Mouse (Mus musculus) inflammation-experienced regulatory T-cells, adult 6 months (primary cell): ENCODE data around the gene Prpf6. TPM values are rescaled to one million over a fixed set of nuclear protein-coding genes. Genes with fewer than 3 reads are reported as not detected.

Experiments
- ATAC-seq: one replicate; pipeline ENCODE4 v1.8.0; 2017
- polyA plus RNA-seq, 3 experiments: library from polyadenylated mRNA; unstranded; fragments of 100-300 nt; shearing (Covaris generic); gene quantifications; one replicate each; pipeline ENCODE4 v1.2.1; 2017

Gene Prpf6
- polyA plus RNA-seq, 3 experiments from 2014 or later = 57.4 to 96.0 (median 81.2) TPM

DNA sequence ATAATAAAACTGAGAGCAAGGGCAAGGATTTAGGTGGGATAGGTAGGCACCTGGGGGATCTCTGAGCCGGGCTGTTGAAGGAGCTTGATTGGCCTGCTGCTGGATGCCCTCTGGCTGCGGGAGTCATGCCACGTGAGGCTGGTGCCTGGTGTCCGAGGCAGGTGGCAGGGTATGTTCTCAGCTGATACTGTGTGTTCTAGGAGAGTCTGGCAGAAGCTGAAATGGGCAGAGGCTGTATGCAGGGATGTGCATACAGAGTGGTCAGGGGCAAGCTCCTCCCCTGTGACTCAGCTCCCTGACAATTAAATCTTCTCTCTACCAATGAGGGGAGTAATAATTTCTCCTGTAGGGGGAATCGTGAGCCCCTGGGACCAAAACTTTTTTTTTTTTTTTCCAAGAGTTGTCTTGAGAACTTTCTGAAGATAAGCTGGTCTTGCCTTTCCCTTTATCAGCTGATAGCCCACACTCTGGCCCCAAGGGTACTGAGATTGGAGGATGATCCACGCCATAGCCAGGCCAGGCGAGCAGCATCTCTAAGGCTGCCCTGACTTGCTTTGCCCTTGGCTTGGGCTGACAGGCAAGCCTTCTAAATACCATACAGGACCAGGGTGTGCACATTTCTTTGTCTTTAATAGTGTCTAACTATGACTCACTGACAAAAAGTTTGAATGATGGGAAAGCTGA lies 5.9 kb downstream of the Prpf6 start:
- no peak for ATAC-seq

- ATAC-seq = peak; percentile 36
These were observed 7.0 kb downstream of the Prpf6 start, which contains the start of gene Samd10 for GRCm38 (mm10) chr2:181598454-181599351. Gene Samd10 (minus strand): TSS chr2:181599212.

GRCm38 (mm10) chr2:181600226-181600758 lies 8.6 kb downstream of the Prpf6 start:
- ATAC-seq = no peak

DNA sequence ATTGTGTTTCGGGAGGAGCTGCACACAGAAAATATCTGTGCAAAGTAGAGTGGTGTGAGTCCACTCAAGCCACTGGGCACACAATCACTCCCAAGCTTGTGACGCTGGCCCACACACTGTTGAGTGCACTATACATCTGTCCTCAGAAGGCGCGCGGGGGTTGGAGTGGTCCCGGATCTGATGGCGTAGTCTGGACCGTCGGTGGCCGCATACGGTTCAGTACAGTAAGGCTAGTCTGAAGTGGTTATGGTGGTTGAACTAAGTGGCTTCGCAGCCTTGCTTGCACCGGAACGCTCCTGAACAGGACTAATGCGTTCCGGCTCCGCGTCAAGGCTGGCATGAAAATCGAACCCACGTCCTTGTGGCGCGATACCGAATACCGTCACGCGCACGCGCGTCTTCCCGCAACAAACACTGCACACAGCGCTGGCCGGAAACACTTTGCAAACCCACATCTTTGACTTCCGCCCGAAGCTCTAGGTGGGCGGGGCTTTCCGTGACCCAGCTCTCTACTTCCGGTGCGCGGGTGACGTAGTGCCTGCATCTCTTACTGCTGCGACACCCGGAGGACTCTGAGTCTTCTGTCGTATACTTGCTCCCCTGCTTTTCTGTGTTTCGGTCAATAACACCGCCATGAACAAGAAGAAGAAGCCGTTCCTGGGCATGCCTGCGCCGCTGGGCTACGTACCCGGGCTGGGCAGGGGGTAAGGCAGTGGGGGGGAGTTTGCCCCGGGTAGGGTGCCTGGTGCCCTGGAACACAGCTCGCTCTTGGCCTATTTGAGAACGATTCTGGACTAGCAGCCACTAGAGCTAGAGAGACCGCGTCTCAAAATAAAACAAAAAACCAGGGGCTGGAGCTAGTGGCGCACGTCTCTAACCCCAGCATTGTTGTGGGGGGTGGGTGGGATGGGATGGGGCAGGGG lies 9.4 kb downstream of the Prpf6 start:
- peak; percentile 89 for ATAC-seq

GRCm38 (mm10) chr2:181601751-181602145 lies 10.1 kb downstream of the Prpf6 start:
- ATAC-seq = no peak

- ATAC-seq = no peak
These were observed 10.7 kb downstream of the Prpf6 start for GRCm38 (mm10) chr2:181602367-181602766.

DNA sequence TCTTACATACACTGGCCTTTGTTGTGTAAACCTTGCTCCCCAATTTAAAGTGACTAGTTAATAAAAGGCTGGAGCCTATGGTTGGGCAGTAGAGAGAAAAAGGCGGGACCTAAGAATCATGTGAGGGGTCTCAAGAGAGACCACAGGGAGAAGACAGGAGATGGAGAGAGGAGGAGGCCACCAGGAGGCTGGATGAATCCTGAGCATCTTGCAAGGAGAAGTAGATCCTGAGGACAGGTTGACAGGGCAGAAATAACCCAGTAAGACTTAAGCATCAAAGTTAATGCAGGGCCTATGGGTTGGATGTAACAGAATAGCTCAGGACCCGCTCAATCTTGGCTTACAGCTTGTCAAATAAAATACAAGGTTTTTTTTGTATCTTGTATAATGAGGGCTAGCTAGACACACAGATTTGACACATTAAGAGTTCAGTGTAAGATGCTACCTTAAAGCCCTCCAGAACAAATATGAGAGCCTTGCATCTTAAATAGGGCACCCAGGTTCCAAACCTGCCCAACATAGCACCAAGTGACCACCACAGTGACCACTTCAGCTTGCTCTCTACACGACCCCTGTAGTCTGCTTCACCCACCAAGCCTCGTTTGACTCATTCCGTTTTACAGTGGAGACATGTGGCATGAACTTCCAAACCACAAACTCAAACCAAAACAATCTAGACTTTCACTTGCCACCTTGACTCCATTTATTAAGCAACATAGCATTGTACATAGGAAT lies 27.3 kb downstream of the Prpf6 start:
- ATAC-seq = no peak

DNA sequence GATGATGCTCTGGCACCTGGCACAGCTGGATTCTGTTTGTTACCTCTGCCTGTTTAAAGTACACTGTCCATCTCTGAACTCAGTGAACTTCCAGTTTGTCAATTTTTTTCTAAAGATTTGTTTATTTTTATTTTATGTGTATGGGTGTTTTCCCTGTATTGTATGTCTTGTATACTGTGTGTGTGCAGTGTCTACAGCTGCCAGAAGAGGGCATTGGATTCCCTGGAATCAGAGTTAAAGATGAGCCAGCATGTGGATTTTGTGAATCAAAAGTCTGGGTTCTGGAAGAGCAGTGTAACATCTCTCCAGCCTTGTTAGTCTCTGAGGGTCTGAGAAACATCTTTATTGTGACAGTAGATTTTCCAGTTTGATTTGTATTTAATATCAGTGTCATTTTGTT lies 31.7 kb downstream of the Prpf6 start:
- no peak for ATAC-seq

- ATAC-seq = no peak
These were observed 36.8 kb downstream of the Prpf6 start for GRCm38 (mm10) chr2:181628471-181628870.

GRCm38 (mm10) chr2:181632624-181633023 lies 41.0 kb downstream of the Prpf6 start:
- no peak for ATAC-seq

DNA sequence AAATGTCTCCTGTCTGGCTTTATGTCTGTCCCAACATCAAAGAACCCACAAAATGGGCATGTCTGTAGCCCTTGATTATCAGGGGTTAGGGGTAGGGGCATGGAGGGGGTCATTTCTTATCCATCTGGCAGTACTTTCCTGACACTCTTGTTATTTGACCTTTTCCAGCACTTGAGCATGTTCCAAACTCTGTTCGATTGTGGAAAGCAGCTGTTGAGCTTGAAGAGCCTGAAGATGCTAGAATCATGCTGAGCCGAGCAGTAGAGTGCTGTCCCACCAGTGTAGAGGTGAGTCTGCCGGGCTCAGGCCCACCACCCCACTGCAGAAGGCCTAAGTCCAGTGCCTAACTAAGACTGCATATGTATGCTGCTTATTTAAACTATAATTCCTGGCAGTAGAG lies 44.2 kb downstream of the Prpf6 start:
- ATAC-seq = no peak

DNA sequence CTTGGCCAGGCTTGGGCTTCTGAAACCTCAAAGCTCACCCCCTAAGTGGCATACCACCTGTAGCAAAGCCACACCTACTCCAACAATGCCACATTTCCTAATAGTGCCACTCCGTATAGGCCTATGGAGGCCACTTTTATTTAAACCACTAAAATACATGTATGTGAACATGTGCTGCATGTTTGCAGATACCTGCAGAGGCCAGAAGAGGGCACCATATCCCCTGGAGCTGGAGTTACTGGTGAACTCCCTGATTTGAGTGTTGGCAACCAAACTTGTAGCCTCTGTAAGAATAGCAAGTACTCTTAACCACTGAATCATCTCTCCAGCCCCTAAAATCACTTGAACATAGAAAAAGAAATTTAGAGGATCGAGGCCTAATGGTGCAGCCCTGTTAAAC lies 52.7 kb downstream of the Prpf6 start:
- peak; percentile 32 for ATAC-seq

DNA sequence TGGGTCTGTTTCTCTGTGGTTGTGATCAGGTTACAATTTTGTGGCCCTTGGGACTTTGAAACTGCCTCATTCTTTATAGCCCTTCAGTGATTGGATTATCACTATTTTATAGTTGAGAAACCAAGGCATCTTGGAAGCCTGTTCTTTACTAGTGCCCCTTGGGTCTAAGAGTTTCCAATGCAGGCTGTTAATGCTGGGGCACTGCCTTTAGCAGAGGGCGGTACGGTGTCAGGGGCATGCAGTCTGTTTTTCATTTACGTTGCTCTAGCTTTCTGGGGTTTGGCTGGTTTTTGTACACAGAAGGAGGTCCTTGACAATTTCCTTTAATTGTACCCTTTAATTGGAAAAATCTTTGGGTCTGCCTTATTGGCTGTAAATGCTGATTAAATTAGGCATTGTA lies 54.0 kb downstream of the Prpf6 start:
- ATAC-seq = no peak

GRCm38 (mm10) chr2:181646626-181647472 lies 55.2 kb downstream of the Prpf6 start:
- no peak for ATAC-seq

DNA sequence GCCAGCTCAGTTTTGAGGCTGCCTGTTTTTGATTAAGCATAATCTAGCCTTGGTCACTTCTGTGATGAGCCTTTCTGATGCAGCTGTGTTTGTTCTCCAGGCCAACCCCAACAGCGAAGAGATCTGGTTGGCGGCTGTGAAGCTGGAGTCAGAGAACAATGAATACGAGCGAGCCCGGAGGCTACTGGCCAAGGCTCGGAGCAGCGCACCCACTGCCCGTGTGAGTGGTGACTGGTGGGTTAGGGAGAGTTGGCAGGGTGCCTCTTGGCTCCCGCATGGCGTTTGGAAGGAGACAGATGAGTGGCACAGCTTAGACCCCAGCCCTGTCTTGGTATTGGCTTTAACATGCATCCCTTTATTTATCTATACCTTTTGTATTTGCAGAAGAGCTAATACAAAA lies 57.3 kb downstream of the Prpf6 start:
- no peak for ATAC-seq

- no peak for ATAC-seq
These were observed 61.4 kb downstream of the Prpf6 start for GRCm38 (mm10) chr2:181653065-181653464.

DNA sequence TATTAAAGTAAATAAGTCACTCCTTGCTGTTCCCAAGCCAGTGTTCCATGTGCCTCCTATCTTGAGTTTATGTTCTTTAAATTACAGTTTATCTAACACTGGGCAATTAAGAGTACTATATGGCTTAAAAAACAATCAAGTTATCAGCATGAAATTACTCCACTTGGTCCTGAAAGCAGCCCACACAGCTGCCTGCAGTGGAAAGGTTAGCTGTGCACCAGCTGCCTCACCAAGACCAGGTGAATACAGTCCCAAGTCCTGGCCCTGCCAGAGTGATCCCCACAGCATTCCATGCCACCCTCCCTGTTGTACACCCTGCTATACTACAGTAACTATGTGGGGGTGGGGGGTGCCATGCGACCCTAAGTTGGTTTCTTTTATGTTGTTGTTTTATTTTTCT lies 61.9 kb downstream of the Prpf6 start:
- no peak for ATAC-seq

GRCm38 (mm10) chr2:181656734-181657133 lies 65.1 kb downstream of the Prpf6 start, which contains the start of gene Gm29797:
Gene Gm29797 (plus strand): TSS chr2:181657034.
- ATAC-seq = no peak

GRCm38 (mm10) chr2:181657441-181657840 lies 65.8 kb downstream of the Prpf6 start:
- ATAC-seq = no peak

GRCm38 (mm10) chr2:181658528-181658927 lies 66.9 kb downstream of the Prpf6 start:
- ATAC-seq = no peak
